Mouse (Mus musculus) heart, embryonic 12.5 days (tissue): ENCODE results near the gene Traf3ip2. TPM values are rescaled to one million over a fixed set of nuclear protein-coding genes. Genes with fewer than 3 reads are reported as not detected.

Experiments
- ATAC-seq: fragments of 200-750 bp; cut with Nextera tagmentation; 2 replicates; pipeline ENCODE4 v1.8.0; 2017; ENCODE audit warnings: moderate TSS enrichment, moderate library complexity; ENCODE audit not compliant: insufficient number of reproducible peaks, low FRiP score
- H3K27ac ChIP-seq: fragments of 300-500 bp; sonication (generic); 2 replicates; pipeline ENCODE4 v1.5.1; 2016; ENCODE audit warnings: mild to moderate bottlenecking, moderate library complexity; ENCODE audit not compliant: poor library complexity, severe bottlenecking
- H3K27me3 ChIP-seq: fragments of 300-500 bp; sonication (generic); replicated peaks from 2 replicates; pipeline ENCODE4 v1.6.1; 2016; ENCODE audit warnings: mild to moderate bottlenecking, moderate library complexity
- H3K36me3 ChIP-seq: fragments of 300-500 bp; sonication (generic); 2 replicates; pipeline ENCODE4 v1.6.1; 2016; ENCODE audit warnings: mild to moderate bottlenecking, moderate library complexity
- H3K4me1 ChIP-seq: fragments of 300-500 bp; sonication (generic); replicated peaks from 2 replicates; pipeline ENCODE4 v1.6.1; 2016; ENCODE audit warnings: mild to moderate bottlenecking
- H3K4me2 ChIP-seq: fragments of 300-500 bp; sonication (generic); 2 replicates; pipeline ENCODE4 v1.6.1; 2016; ENCODE audit warnings: mild to moderate bottlenecking, moderate library complexity
- H3K4me3 ChIP-seq: fragments of 300-500 bp; sonication (generic); 2 replicates; pipeline ENCODE4 v1.5.1; 2016; ENCODE audit warnings: mild to moderate bottlenecking
- H3K9ac ChIP-seq: fragments of 300-500 bp; sonication (generic); 2 replicates; pipeline ENCODE4 v1.6.1; 2016; ENCODE audit warnings: mild to moderate bottlenecking, moderate library complexity
- H3K9me3 ChIP-seq: fragments of 300-500 bp; sonication (generic); replicated peaks from 2 replicates; pipeline ENCODE4 v1.6.1; 2016; ENCODE audit warnings: mild to moderate bottlenecking, moderate library complexity
- WGBS: fragments of 180-500 bp; shearing (Covaris S2); methylation state at CpG from one replicate; pipeline ENCODE4 v1.1.7; 2016; 5-methylcytosine and 5-hydroxymethylcytosine counted together
- polyA plus RNA-seq: library from polyadenylated mRNA; unstranded; fragments of >200 nt; fragmentation: Nextera tagmentation; extraction: Ambion mirVana; gene quantifications from 2 replicates; pipeline ENCODE4 v1.2.1, GENCODE M21; 2016

Traf3ip2 gene
- polyA plus RNA-seq = 10.9 and 11.7 TPM in 2 replicates

DNA sequence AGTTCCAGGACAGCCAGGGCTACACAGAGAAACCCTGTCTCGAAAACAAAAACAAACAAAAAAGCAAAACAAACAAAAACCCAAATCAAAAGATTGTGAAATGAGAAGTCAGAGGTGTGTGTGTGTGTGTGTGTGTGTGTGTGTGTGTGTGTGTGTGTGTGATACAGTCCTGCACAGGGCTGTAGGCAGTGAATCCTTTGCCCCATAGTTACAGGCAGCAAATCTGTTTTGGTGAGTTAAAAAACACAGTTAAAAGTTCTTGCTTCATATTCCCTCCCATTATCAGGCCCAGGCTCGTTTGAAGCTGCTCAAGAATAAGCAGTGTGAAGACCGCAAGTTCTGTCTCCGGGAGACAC lies at the start of gene Traf3ip2:
TSS of gene Traf3ip2 (plus strand) at position 302 of the 356 bp plus-strand sequence.
- Histone ChIP-seq H3K36me3 (peaks cover 4% of the 10 kb centered on the region; the same call in 1 of the 2 replicates), H3K4me3 (peak within 1 kb of the TSS; percentile 58), H3K4me2 (peak within 1 kb of the TSS; percentile 76), H3K27ac (peak within 1 kb of the TSS; percentile 94), H3K9me3 (peaks cover 6% of the 10 kb centered on the region), H3K4me1 (peaks cover 37% of the 10 kb centered on the region), H3K27me3 (no peaks in the 10 kb centered on the region), H3K9ac (peak within 1 kb of the TSS; percentile 78)
- WGBS = 20% methylated on average over 4 of the region's 4 CpGs
- no peak for ATAC-seq

DNA sequence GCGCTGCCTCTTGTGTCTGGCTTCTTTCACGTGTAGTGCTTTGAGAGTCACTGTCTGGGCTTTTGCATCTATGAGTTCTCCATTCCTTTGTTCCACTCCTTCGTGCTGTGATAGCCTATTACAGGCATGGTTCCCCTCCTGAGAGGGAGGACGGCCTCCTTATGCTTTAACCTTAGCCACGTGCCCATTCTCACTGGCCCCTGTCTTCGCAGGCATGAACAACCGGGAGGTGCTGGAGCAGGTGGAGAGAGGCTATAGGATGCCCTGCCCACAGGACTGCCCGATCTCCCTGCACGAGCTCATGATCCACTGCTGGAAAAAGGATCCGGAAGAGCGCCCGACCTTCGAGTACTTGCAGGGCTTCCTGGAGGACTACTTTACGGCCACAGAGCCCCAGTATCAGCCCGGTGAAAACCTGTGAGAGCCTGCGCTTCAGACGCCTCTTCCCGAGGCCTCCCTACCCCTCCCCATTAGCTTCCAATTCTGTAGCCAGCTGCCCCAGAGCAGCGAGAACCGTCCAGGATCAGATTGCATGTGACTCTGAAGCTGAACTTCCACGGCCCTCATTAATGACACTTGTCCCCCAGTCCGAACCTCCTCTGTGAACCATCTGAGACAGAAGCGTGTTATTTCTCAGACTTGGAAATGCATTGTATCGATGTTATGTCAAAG lies 49.0 kb upstream of the Traf3ip2 start:
- ATAC-seq = 0 out of 2 replicates have a peak, but pooled peaks have one; percentile 5
- Histone ChIP-seq H3K27ac (no peak overlapping the region), H3K36me3 (no peaks in the 10 kb centered on the region), H3K4me1 (peaks cover 43% of the 10 kb centered on the region), H3K4me3 (no peak overlapping the region), H3K27me3 (no peaks in the 10 kb centered on the region), H3K9ac (0 out of 2 replicates have a peak overlapping the region, but pooled peaks have one; percentile 17), H3K9me3 (no peaks in the 10 kb centered on the region), H3K4me2 (peak overlapping the region; percentile 46)
- WGBS = 43% methylated on average over 24 of the region's 24 CpGs

DNA sequence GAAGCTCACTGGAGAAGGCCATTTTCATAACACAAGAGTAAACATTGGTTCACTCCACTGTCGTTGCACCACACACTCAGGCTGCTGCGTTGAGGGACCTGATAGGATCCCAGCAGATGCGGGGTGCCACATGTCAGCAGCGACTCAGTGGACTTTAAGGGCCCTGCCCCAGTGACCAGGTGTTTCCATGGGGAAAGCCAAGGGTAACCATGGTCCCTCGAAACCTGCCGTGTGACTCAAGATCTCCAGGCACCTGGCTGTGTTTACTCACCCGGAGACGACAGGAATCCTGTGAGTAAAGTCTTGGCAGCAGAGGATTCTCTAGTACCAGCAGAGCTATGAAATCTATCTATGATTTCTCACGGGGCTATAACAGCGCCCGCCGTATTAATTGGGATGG lies 45.8 kb upstream of the Traf3ip2 start:
- Histone ChIP-seq H3K36me3 (no peaks in the 10 kb centered on the region), H3K27me3 (no peaks in the 10 kb centered on the region), H3K4me3 (no peak overlapping the region), H3K27ac (no peak overlapping the region), H3K4me2 (no peak overlapping the region), H3K9ac (no peak overlapping the region), H3K9me3 (no peaks in the 10 kb centered on the region), H3K4me1 (peaks cover 42% of the 10 kb centered on the region)
- 86% methylated on average over 12 of the region's 12 CpGs for WGBS
- ATAC-seq = no peak

DNA sequence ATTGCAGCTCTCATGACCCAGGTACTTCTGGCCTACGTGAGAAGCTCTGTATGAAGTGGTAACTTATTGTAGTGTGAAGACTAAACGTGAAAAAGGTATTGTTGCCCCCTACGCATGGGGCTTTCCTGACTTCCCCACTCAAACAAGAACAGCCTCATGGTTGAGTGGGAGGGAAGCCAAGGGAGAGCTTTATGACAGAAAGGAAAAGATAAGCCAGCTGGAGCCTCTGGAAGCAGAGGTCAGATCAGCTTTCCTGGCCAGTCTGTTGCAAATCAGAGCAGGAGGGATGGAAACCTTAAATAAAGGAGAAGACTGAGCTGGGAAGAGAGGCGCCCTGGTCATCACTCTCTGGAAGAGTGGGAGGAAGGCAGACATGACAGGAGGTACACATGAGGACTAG lies 43.7 kb upstream of the Traf3ip2 start:
- 48% methylated on average over 4 of the region's 4 CpGs for WGBS
- H3K36me3 ChIP-seq = no peaks in the 10 kb centered on the region
- H3K4me2 ChIP-seq = no peak overlapping the region
- no peaks in the 10 kb centered on the region for H3K9me3 ChIP-seq
- H3K4me1 ChIP-seq = peaks cover 29% of the 10 kb centered on the region
- ATAC-seq = 0 out of 2 replicates have a peak, but pooled peaks have one; percentile 15
- H3K4me3 ChIP-seq = no peak overlapping the region
- H3K9ac ChIP-seq = no peak overlapping the region
- H3K27me3 ChIP-seq = no peaks in the 10 kb centered on the region
- H3K27ac ChIP-seq = peak overlapping the region; percentile 35

DNA sequence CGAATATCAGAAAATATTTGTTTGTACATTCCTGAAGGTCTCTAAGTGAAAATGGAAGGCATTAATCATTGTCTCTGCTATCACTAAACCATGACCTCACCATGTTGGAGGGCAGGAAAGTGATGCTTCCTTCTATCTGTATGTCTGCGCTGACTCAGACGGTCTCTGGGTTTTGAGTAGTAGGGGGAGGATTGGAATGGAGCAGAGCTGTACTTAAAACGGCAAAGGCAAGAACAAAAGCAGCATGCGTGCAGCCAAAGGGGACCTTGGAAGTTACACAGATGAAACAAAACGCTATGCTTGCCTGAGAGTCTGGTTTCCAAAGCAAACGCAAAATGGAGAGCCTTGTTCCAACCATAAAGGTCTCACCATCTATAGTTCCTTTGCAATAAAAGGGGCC lies 41.7 kb upstream of the Traf3ip2 start:
- H3K36me3 ChIP-seq = no peaks in the 10 kb centered on the region
- no peak for ATAC-seq
- 32% methylated on average over 7 of the region's 7 CpGs for WGBS
- no peaks in the 10 kb centered on the region for H3K27me3 ChIP-seq
- no peak overlapping the region for H3K4me2 ChIP-seq
- H3K9me3 ChIP-seq = no peaks in the 10 kb centered on the region
- H3K27ac ChIP-seq = peak overlapping the region; percentile 41; the same call in 1 of the 2 replicates
- H3K9ac ChIP-seq = no peak overlapping the region
- no peak overlapping the region for H3K4me3 ChIP-seq
- H3K4me1 ChIP-seq = peaks cover 28% of the 10 kb centered on the region

DNA sequence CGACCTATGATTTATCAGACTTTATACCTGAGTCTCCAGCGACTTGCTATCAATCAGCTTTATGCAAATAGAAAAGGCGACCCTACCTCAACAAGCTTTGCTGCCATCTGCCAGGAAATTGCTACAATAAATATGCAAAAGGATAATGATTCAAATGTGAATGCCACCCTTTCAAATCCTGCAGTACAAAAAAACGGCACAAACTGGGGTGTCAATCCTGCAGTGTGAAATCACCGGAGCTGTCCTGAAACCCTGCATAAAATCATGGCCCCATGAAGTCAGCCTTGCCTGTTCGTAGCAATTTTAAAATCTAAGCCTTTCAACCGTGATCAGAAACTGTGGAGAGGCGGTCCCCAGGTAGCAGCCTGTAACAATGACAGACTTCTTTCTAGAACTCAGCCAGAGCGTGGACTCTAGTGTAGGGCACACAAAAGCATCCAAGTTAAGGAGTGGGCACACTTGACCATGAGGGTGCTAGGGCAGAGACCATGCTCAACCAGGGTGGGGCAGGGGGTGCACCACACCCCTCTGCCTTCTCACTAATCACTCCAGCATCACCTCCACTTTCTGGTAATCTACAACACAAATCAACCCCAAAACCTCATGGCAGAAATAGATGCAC lies 40.6 kb upstream of the Traf3ip2 start:
- Histone ChIP-seq H3K9ac (no peak overlapping the region), H3K9me3 (no peaks in the 10 kb centered on the region), H3K4me3 (no peak overlapping the region), H3K4me1 (peaks cover 28% of the 10 kb centered on the region), H3K4me2 (no peak overlapping the region), H3K27ac (no peak overlapping the region), H3K27me3 (no peaks in the 10 kb centered on the region), H3K36me3 (no peaks in the 10 kb centered on the region)
- ATAC-seq = no peak
- WGBS = 69% methylated on average over 9 of the region's 9 CpGs

DNA sequence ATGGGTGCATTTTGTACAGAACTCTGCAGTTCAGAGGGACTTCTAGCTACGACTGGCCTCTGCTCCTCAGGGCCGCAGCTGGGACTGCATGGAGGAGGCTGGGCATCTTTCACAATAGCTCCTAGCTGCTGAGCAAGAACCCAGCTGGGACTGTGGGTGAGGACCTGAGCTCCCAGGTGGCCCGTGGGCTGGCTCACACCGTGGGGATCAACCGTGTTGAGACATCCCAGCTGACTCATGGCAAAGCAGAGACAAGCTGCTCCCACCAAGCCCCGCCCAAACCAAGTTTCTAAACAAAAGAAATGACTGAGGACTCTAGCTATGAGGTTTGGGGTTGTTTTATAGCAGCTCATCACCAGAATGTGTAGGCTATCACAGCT lies 40.1 kb upstream of the Traf3ip2 start:
- peaks cover 28% of the 10 kb centered on the region for H3K4me1 ChIP-seq
- H3K9ac ChIP-seq = no peak overlapping the region
- H3K27me3 ChIP-seq = no peaks in the 10 kb centered on the region
- ATAC-seq = no peak
- no peak overlapping the region for H3K4me2 ChIP-seq
- no peak overlapping the region for H3K4me3 ChIP-seq
- H3K27ac ChIP-seq = no peak overlapping the region
- no peaks in the 10 kb centered on the region for H3K36me3 ChIP-seq
- H3K9me3 ChIP-seq = no peaks in the 10 kb centered on the region
- 40% methylated on average over 6 of the region's 6 CpGs for WGBS

DNA sequence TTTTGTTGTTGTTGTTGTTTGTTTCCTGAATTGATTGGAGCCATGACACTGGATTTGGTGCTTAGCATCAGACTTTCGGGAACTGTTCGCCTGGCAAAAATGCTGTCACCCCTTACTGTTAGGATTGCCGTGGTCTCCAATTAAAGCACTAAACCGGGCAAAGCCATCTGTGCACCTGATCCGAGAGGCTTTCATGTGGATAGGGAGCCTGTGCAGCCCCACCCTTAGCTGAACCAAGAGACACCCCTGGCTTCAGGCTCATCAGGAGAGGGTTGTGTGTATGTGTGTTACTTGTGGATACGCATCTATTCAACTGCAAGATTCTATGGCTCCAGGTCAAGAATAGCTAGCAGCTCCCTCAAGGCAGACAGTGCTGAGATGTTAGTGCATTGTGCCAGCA lies 36.3 kb upstream of the Traf3ip2 start:
- ATAC-seq = no peak
- no peaks in the 10 kb centered on the region for H3K36me3 ChIP-seq
- H3K9ac ChIP-seq = no peak overlapping the region
- peaks cover 12% of the 10 kb centered on the region; the same call in 1 of the 2 replicates for H3K4me1 ChIP-seq
- H3K9me3 ChIP-seq = no peaks in the 10 kb centered on the region
- no peak overlapping the region for H3K4me2 ChIP-seq
- no peak overlapping the region for H3K27ac ChIP-seq
- no peaks in the 10 kb centered on the region for H3K27me3 ChIP-seq
- no peak overlapping the region for H3K4me3 ChIP-seq
- 80% methylated on average over 6 of the region's 6 CpGs for WGBS

DNA sequence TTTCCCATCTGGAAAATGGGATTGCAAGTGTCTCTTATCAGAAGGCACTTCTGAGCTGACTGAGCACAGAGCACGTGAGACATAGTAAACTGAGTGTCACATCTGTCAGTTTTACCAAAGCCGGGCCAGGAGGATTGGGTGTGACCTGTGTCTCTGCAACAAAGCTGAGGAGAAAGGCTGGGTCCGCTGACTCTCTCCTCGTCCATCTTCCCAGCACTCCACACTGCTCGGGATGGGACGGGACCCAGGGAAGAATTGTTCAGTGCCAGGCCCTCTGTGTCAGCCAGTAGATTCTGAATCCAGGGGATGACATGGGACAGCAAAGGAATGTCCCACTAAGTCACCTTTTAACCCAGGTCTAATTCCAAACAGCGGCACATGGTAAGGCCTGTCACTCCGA lies 32.3 kb upstream of the Traf3ip2 start:
- Histone ChIP-seq H3K9ac (no peak overlapping the region), H3K36me3 (no peaks in the 10 kb centered on the region), H3K4me1 (peaks cover 12% of the 10 kb centered on the region; the same call in 1 of the 2 replicates), H3K4me3 (no peak overlapping the region), H3K27ac (no peak overlapping the region), H3K27me3 (no peaks in the 10 kb centered on the region), H3K4me2 (no peak overlapping the region), H3K9me3 (no peaks in the 10 kb centered on the region)
- WGBS = 62% methylated on average over 8 of the region's 8 CpGs
- ATAC-seq = no peak

DNA sequence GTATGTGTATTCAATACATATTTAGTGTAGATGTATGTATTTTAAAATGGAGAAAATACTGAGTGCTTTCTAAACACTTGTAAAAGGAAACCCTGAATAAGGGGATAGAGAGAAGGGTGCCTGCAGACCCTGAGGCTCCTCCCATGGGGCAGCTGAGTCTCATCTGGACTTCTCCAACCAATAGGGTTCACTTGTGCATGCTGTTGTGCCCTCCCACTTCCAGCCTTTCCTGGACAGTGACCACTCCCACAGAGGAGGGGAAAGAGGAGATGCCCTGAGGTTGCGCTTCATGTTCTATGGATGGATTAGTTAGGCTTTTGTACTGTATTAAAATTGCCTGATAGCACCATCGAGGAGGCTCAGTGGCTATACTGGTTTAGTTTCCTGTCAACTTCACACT lies 30.3 kb upstream of the Traf3ip2 start:
- Histone ChIP-seq H3K27ac (no peak overlapping the region), H3K36me3 (no peaks in the 10 kb centered on the region), H3K4me3 (no peak overlapping the region), H3K4me1 (peaks cover 17% of the 10 kb centered on the region), H3K27me3 (no peaks in the 10 kb centered on the region), H3K9me3 (no peaks in the 10 kb centered on the region), H3K4me2 (no peak overlapping the region), H3K9ac (no peak overlapping the region)
- ATAC-seq = no peak
- 85% methylated on average over 2 of the region's 2 CpGs for WGBS

DNA sequence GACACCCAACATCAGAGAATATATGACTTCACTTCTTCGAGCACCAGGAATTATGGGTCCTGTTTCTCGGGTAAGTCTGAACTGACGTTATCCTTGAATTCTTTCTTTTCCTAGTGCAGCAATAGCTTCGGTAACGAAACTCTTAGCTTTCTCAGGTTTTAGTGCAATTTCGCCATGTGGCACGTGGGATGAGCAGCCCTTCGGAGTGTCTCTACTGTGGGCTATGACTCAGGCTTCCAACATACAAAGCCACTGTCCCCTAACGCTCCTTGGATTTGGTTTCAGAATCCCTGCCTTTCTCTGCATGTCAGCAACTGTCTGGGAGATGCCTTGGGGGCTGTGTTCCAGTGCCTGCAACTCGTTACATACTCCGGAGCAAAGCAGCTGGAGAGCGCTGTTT lies 29.0 kb upstream of the Traf3ip2 start:
- WGBS = 87% methylated on average over 12 of the region's 12 CpGs
- Histone ChIP-seq H3K36me3 (no peaks in the 10 kb centered on the region), H3K27me3 (no peaks in the 10 kb centered on the region), H3K9ac (no peak overlapping the region), H3K4me1 (peaks cover 22% of the 10 kb centered on the region), H3K9me3 (no peaks in the 10 kb centered on the region), H3K4me2 (no peak overlapping the region), H3K4me3 (no peak overlapping the region), H3K27ac (no peak overlapping the region)
- ATAC-seq = no peak
